Mouse (Mus musculus) cerebellum, adult 11 months (tissue): Measurements from ENCODE around the gene Ptpn14.
A peak's percentile ranks its signal among the peaks of the same experiment; 100 is the strongest.
"Not testable (repeated sequence)": the region's sequence is repeated elsewhere in the genome, so short reads cannot be mapped to it uniquely, and the experiment has no call there.

Experiments used
- DNase-seq: peaks from one replicate; pipeline ENCODE4 v3.0.0; 2022

Gene Ptpn14

GRCm38 (mm10) chr1:189727884-189728783 lies at the start of gene Ptpn14:
Gene Ptpn14 (plus strand): TSS chr1:189728268.
- no peak for DNase-seq

DNA sequence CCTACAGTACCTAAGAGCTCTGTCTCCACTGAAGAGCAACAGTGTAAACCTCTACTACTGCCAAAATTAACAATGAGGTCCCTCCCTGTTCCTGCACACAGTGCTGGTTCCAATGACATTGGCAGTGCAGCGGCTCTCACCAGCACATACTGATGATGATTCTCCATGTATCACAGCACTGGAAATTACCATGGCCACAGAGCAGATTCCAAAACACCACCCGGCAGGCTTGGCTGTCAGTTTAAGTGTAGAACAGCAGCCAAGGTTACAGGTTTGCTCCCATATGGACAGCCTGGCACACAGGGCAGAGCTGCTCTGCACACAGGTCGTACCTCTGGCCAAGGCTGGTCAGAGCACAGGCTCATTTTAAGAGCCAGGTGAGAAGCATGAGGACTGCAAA lies 48.5 kb upstream of the Ptpn14 start:
- peak; percentile 48 for DNase-seq

DNA sequence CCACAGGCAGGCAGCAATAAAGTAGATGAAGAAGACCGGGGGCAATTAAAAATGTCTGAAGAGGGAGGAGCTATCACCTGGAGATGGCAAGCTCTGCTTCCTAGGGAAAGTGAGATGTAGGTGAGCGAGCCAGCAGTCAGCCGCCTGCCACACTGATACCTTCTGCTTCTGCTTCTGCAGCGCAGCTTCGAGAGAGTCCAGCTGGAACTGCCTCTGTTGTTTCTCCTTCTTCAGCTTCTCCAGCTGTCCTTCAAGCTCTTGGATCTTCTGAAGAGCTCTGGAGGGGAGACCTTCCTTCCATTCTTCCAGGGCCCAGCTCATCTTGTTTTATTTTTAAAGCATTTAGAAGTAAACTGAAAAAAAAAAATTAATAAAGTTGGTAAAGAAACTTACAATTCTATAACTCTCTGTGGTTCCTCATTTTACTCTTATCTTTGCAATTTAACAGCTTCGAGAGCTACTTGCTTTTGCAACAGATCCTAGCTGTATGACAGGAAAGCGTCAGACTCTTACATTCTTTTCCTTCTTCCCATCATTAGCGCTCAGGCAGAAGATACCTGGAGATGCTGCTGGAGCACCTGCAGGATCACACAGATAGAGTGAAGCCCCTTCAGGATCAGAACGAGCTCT lies 43.2 kb upstream of the Ptpn14 start:
- no peak for DNase-seq

GRCm38 (mm10) chr1:189686025-189686424 lies 42.0 kb upstream of the Ptpn14 start:
- no peak for DNase-seq

- DNase-seq = peak; percentile 94
Observed at GRCm38 (mm10) chr1:189687654-189688387, 40.2 kb upstream of the Ptpn14 start, which contains the start of gene Cenpf. Gene Cenpf (minus strand): TSS chr1:189688086.

GRCm38 (mm10) chr1:189688388-189688750 lies 39.7 kb upstream of the Ptpn14 start:
- DNase-seq = no peak

DNA sequence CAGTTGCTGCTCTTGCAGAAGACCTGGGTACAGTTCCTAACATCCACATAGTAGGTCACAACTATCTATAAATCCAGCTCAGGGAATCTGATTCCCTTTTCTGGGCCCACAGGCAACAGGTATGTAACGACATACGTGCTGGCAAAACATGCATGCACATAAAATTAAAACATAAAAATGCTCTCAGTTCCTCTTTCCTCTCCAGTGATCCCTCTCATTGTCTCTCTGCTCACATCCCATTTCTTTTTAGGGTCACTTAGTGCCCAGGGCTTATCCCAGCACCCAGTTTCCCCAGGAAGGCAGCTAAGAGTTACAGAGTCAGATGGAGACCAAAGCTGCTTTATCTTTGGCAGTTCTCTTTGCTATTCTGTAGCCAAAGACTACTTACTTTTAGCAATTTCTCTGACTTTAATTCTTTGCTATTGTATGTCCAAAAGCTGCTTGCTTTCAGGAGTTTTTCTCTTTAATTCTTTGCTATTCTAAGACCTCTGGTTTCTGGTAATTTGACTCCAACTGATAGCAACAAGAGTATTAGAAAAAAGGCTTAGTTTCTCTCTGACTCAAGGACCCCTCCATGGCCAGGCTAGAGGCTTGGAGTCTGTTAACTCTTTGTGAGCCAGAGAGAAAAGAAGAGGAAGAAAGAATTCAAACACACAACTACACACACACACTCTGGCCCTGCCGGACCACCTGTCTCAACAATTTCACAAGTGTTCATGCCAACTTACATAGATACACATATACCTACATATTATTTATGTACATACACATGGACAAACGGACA lies 38.8 kb upstream of the Ptpn14 start:
- DNase-seq = no peak

DNA sequence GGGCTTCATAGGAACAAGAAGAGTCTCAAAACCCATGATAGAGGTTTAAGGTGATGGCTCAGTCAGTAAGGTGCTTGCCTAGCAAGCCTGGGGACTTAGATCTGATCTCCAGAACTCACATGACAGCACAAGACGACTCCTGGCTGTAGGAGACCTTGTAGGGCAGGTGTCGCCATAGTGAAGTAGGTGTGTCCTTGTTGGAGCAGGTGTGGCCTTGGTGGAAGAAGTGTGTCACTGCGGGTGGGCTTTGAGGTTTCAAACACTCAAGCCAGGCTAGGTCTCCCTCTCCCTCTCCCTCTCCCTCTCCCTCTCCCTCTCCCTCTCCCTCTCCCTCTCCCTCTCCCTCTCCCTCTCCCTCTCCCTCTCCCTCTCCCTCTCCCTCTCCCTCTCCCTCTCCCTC lies 35.6 kb upstream of the Ptpn14 start:
- not testable (repeated sequence) for DNase-seq

- DNase-seq = no peak
Observed at GRCm38 (mm10) chr1:189694391-189694790, 33.7 kb upstream of the Ptpn14 start.

DNA sequence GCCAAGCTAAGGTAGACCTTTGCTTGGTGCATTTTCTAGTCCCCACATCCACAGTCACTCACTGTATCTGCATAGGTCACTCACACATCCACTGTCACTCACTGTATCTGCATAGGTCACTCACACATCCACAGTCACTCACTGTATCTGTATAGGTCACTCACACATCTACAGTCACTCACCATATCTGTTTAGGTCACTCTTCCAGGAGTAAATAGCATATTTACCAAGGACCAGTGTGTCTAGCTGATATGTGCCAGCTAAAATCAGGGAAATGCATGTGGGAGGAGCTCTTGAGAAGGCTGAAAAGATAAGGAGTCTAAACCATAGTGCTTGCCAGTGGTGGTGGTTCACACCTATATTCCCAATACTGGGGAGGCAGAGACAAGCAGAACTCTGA lies 32.7 kb upstream of the Ptpn14 start:
- DNase-seq = no peak

- DNase-seq = no peak
Observed at GRCm38 (mm10) chr1:189698416-189698815, 29.7 kb upstream of the Ptpn14 start.

GRCm38 (mm10) chr1:189700186-189700585 lies 27.9 kb upstream of the Ptpn14 start:
- DNase-seq = no peak

GRCm38 (mm10) chr1:189700990-189701389 lies 27.1 kb upstream of the Ptpn14 start:
- peak; percentile 51 for DNase-seq

DNA sequence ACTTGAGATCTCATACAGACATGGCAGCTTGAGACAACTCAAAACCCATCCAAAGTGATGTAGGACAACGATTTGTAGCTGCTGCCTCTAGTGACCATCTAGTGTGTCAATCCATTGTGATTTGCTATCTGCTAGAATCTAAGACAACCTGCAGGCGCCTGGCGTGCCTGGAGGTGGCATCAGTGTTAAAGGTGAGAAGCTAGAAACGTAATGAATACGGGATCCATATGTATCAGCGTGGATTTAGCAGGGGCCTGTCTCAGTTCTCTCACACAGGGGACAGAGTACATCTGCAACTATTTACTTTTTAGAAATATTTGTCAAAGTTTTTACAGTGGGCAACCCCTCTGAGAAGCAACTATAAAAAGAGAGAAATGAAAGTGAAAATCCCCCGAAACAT lies 24.9 kb upstream of the Ptpn14 start:
- no peak for DNase-seq

- DNase-seq = no peak
Observed at GRCm38 (mm10) chr1:189703591-189703990, 24.5 kb upstream of the Ptpn14 start.

DNA sequence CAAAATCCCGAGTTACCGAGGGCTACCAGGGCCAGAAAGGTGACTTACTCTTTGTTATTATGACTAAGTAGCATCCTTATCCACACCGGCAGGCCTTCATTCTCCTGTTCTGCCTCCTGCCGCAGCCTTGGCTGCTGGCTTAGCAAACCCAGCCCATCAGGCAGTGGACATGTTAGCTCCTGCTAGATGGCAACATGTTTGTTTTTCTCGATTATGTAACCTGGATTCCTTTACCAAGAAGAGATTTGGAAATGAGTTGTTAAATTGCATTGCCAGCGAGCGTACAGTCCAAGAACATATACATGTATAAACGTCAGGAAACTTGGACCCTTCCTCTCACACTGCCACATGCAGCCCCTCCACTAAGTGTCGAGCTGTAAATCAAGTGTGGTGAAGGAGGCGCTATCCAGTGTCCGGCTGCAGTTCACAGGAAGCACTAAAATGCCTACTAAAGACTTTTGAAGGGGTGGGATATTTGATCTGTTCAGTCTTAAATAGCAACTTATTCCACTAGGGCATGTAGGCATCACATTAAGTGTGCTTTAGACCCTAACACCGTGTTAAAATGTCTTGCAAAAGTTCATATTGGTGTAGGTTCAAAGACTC lies 21.9 kb upstream of the Ptpn14 start:
- DNase-seq = no peak

DNA sequence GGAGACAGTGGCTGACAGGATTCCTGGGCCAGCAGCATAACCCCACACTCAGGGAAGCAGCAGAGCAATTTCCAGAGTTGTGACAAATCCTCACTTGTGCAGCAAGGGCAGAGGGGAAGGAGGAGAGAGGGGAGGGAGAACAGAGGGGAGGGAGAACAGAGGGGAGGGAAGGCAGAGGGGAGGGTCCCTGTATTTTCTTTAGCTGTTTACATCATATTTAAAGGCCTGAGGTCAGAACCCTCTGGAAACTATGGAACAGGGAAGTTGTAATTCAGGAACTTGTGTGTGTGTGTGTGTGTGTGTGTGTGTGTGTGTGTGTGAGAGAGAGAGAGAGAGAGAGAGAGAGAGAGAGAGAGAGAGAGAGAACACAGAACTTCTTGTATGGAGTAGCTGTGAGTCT lies 21.1 kb upstream of the Ptpn14 start:
- no peak for DNase-seq

DNA sequence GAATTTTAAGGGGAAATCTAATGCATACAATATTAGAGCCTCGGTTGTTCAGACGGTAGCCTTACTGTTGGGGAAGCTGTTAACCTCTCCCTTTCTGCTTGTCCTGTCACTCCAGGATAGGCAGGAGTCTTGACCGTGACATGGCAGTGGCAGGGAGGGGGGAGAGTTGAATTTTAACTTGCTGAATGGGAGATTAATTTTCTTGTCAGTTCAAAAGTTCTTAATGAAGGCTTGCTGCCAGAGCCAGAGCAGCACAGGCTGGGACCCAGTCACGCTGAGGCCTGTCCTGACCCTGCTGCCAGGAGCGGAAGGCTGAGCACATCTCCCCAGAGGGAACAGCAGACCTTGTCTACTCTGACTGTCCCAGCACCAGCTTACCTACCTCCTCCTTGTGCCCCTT lies 20.6 kb upstream of the Ptpn14 start:
- DNase-seq = no peak

DNA sequence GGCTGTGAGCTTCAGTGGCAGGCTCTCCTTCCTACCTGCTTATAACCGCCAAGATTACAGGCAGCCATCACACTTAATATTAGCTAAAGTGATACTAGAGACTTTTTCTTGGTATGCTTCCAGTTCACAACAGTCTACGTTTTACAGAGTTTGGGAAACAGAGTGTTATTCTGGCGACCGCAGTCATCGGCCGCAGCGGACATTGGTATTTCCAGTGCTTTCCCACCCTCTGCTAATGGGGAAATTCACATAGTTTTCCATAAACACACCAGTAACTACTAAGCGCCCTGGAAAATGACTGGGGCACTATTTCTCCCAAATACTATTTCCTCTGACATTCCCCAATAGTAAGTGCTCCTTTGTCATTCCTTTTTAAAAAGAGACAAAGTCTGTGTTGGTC lies 19.1 kb upstream of the Ptpn14 start:
- DNase-seq = no peak

- DNase-seq = peak; percentile 8
Observed at GRCm38 (mm10) chr1:189715915-189716797, 11.9 kb upstream of the Ptpn14 start.

- no peak for DNase-seq
Observed at GRCm38 (mm10) chr1:189717546-189717945, 10.5 kb upstream of the Ptpn14 start.
